Mouse (Mus musculus) lung, postnatal 14 days (tissue): ENCODE results near the gene Zfp689.

Experiments used
- DNase-seq: peaks from one replicate; pipeline ENCODE4 v3.0.0; 2021

Zfp689 gene

DNA sequence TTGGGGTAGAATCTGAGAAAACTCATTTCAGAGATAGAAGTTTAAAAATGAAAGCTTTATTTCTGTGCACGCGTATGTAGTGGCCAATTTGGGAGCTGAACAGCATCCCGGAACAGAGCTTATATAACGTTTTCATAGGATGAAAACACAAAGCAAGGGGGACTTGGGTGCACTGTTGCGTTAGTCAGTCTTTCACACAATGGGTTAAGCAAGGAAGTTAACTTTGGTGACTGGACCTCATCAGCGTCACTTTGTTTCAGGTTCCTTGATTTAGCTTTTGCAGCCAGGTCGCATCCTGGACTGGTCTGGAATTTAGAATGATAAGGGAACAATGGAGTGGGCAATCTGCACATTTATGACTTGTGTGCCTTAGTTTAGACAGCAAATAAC, 55.0 kb downstream of the Zfp689 start:
- no peak for DNase-seq

- DNase-seq = peak; percentile 99
Observed at GRCm38 (mm10) chr7:127393157-127393943, 55.6 kb downstream of the Zfp689 start, which contains the start of gene E430018J23Rik. E430018J23Rik (minus strand) TSS chr7:127393629.

GRCm38 (mm10) chr7:127392251-127392824, 56.6 kb downstream of the Zfp689 start:
- no peak for DNase-seq
